Mouse (Mus musculus): ENCODE measurements around the gene Lats2.

DNA sequence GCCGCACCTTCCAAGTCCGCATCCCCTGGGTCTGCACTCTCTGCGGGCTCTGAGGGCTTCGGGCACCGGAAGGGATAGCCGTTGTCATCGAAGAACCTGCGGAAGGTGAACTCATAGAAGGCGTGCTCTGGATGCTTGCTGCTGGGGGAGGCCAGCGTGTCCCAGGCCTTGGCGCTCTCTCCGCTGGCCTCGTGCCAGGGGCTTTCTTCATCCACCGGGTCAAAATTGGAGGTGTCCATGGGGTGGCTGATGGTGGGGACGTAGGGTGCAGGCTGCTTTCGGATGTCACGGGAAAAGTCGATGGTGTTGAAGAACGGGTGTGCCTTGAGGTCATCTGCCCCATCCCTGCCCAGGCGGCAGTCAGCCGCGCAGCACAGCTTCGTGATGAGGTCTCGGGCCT lies 66.9 kb downstream of the Lats2 start:
- no peak for TF ChIP-seq EP300 (IDR thresholded peaks at IDR 0.05; ENCODE audit: low read length)
- no peak for TF ChIP-seq ZC3H11A (IDR thresholded peaks at IDR 0.05; ENCODE audit: low read depth, low read length)
- TF ChIP-seq CTCF (conservative IDR thresholded peaks at IDR 0.05 in 1 of 2, IDR thresholded peaks at IDR 0.05 in 1 of 2; ENCODE audit: low read depth in 2 of 2, low read length in 2 of 2), result no peak
- TF ChIP-seq ZNF384 (IDR thresholded peaks at IDR 0.05; ENCODE audit: low read depth, low read length), result no peak
- TF ChIP-seq GABPA (IDR thresholded peaks at IDR 0.05; ENCODE audit: insufficient replicate concordance, low read depth, low read length), result no peak
- no peak for TF ChIP-seq POLR2A (IDR thresholded peaks at IDR 0.05; ENCODE audit: low read depth, low read length)
- no peak for TF ChIP-seq MEF2A (IDR thresholded peaks at IDR 0.05; ENCODE audit: borderline replicate concordance, low read depth, low read length)
- no peak for TF ChIP-seq USF1 (IDR thresholded peaks at IDR 0.05; ENCODE audit: low read depth, low read length)
- no peak for TF ChIP-seq E2F4 (IDR thresholded peaks at IDR 0.05; ENCODE audit: insufficient replicate concordance, low read depth, low read length)
- TF ChIP-seq MAFK (IDR thresholded peaks at IDR 0.05; ENCODE audit: insufficient replicate concordance, low read length), result no peak
- TF ChIP-seq JUN (IDR thresholded peaks at IDR 0.05; ENCODE audit: insufficient read depth, low read depth, low read length), result no peak
- no peak for TF ChIP-seq USF2 (conservative IDR thresholded peaks at IDR 0.05; ENCODE audit: low read depth, low read length)
- TF ChIP-seq CHD2 (IDR thresholded peaks at IDR 0.05; ENCODE audit: low read length), result no peak

Data from CH12.LX (cell line).